Mouse (Mus musculus): ENCODE results near the gene Slc2a9.

- TF ChIP-seq CTCF (IDR thresholded peaks at IDR 0.05; ENCODE audit: borderline replicate concordance, insufficient read depth, low read length) (no peak), POLR2A (IDR thresholded peaks at IDR 0.05; ENCODE audit: low read depth, low read length) (no peak)
Measured at GRCm38 (mm10) chr5:38425569-38425968, 77.4 kb downstream of the Slc2a9 start.
